Mouse (Mus musculus) hindbrain, embryonic 16.5 days (tissue): ENCODE measurements at regions not wholly inside any gene's neighbourhood (a gene's known extent, or its start where the extent isn't known, plus 50 kb on each side); places are given as distances from the start of the nearest gene placed in this dataset.

Experiments
- ATAC-seq: fragments of 200-750 bp; cut with Nextera tagmentation; 2 replicates; pipeline ENCODE4 v1.8.0; 2017; ENCODE audit warnings: moderate TSS enrichment, moderate library complexity
- H3K27ac ChIP-seq: fragments of 300-500 bp; sonication (generic); 2 replicates; pipeline ENCODE4 v1.5.1; 2014; ENCODE audit warnings: low read depth, mild to moderate bottlenecking, control low read depth, low read length, moderate library complexity
- H3K27me3 ChIP-seq: fragments of 300-500 bp; sonication (generic); replicated peaks from 2 replicates; pipeline ENCODE4 v1.6.1; 2014; ENCODE audit warnings: low read length; ENCODE audit not compliant: control insufficient read depth, insufficient read depth
- H3K36me3 ChIP-seq: fragments of 300-500 bp; sonication (generic); 2 replicates; pipeline ENCODE4 v1.6.1; 2014; ENCODE audit warnings: mild to moderate bottlenecking, low read length, moderate library complexity, mixed read lengths; ENCODE audit not compliant: control insufficient read depth, insufficient read depth
- H3K4me1 ChIP-seq: fragments of 300-500 bp; sonication (generic); 2 replicates; pipeline ENCODE4 v1.6.1; 2014; ENCODE audit warnings: low read depth, low read length; ENCODE audit not compliant: control insufficient read depth, insufficient read depth
- H3K4me2 ChIP-seq: fragments of 300-500 bp; sonication (generic); 2 replicates; pipeline ENCODE4 v1.6.1; 2014; ENCODE audit warnings: mild to moderate bottlenecking, low read length, control low read depth, moderate library complexity
- H3K4me3 ChIP-seq: fragments of 300-500 bp; sonication (generic); 2 replicates; pipeline ENCODE4 v1.5.1; 2014; ENCODE audit warnings: mild to moderate bottlenecking, low read length, control low read depth, moderate library complexity
- H3K9ac ChIP-seq: fragments of 300-500 bp; sonication (generic); 2 replicates; pipeline ENCODE4 v1.6.1; 2014; ENCODE audit warnings: low read depth, mild to moderate bottlenecking, control low read depth, low read length, moderate library complexity
- H3K9me3 ChIP-seq: fragments of 300-500 bp; sonication (generic); 2 replicates; pipeline ENCODE4 v1.6.1; 2014; ENCODE audit warnings: mild to moderate bottlenecking, low read length, moderate library complexity; ENCODE audit not compliant: control insufficient read depth
- WGBS: fragments of 180-500 bp; shearing (Covaris S2); extraction: QIAGEN DNeasy Blood & Tissue Kit; methylation state at CpG from one replicate; pipeline ENCODE4 v1.1.7; 2014; 5-methylcytosine and 5-hydroxymethylcytosine counted together

DNA sequence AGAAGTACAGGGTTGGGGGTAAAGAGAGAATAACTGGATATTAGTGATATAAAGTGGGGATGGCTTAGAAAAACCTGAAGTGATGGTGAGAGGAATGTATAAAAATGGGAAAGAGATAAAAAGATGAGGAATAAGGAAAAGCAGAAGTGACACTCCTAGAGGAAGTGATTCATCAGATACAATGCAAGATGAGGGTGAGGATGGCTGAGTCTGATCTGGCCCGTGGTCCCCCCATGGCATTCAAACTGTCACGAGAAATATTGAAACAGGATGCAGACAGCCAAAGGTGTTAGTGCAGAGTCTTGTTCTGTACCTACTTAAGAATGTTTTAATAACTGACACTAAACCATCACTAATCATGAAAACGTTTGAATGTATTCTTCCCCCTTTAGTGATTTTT is 56.2 kb upstream of the Kitl start:
- H3K4me2 ChIP-seq, result no peak overlapping the region
- H3K4me3 ChIP-seq, result no peak overlapping the region
- H3K36me3 ChIP-seq, result no peaks in the 10 kb centered on the region
- 93% methylated on average over 3 of the region's 3 CpGs for WGBS
- no peak overlapping the region for H3K27ac ChIP-seq
- no peaks in the 10 kb centered on the region for H3K27me3 ChIP-seq
- no peaks in the 10 kb centered on the region for H3K9me3 ChIP-seq
- no peaks in the 10 kb centered on the region for H3K4me1 ChIP-seq
- no peak overlapping the region for H3K9ac ChIP-seq
- ATAC-seq, result no peak

DNA sequence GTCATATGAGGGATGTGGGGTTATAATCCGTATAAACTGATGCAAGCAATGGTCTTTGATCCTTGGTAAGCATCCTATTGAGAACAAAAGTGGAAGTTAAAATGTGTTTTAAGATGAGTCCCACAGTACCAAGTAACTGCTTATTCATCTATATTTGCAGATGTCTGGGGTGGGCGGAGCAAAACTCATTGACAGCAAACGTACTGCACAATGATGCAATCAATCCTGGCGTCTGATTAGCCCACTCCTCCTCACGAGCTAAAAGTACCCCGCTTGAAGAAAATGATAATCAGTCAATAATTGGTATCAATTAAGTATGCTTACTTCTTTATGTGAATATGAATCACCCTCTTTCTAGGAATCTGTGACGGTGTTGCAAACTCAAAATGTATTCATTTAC is 62.9 kb upstream of the Kitl start:
- 72% methylated on average over 7 of the region's 7 CpGs for WGBS
- no peaks in the 10 kb centered on the region for H3K4me1 ChIP-seq
- H3K9me3 ChIP-seq, result no peaks in the 10 kb centered on the region
- no peaks in the 10 kb centered on the region for H3K27me3 ChIP-seq
- no peak overlapping the region for H3K9ac ChIP-seq
- no peak overlapping the region for H3K4me2 ChIP-seq
- no peak for ATAC-seq
- no peak overlapping the region for H3K27ac ChIP-seq
- H3K4me3 ChIP-seq, result no peak overlapping the region
- H3K36me3 ChIP-seq, result no peaks in the 10 kb centered on the region

DNA sequence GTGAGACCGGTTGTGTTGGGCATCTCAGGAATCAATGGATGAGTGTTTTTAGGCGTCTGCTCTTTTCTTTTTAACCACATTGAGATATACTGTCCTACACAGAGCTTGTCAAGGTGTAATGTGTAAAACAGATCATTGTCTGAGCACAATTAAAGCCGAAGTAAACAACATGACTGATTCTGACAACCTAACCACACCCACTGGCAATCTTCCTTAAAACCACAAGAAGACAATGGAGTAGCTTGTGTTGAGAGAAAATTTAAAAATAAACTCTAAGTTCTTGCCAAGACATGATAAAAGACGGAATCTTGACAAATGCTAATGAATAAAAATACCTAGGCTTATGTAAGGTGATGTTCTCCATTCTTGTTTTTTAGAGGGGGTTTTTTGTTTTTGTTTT is 63.7 kb upstream of the Kitl start:
- no peaks in the 10 kb centered on the region for H3K4me1 ChIP-seq
- no peak overlapping the region for H3K4me2 ChIP-seq
- H3K4me3 ChIP-seq, result no peak overlapping the region
- H3K9ac ChIP-seq, result no peak overlapping the region
- no peak for ATAC-seq
- no peaks in the 10 kb centered on the region for H3K9me3 ChIP-seq
- no peaks in the 10 kb centered on the region for H3K27me3 ChIP-seq
- H3K36me3 ChIP-seq, result no peaks in the 10 kb centered on the region
- 84% methylated on average over 4 of the region's 4 CpGs for WGBS
- no peak overlapping the region for H3K27ac ChIP-seq

DNA sequence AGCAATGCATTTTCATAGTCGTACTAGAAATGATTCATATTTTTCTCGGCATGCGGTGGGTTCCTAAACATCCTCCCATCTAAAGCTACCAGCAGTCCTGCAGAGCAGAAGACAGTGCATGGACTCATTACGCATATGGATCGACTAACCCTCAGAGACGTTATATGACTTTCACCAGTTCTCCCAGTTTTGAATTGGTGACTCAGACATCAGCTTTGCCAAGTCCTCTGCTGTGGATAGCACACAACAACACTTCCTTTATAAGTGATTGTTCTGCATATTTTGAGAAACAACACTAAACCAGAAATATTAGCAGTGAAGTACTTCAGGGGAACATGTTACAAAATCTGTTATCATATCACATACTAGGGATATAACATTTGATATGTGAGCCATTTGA is 64.1 kb upstream of the Kitl start:
- WGBS, result 89% methylated on average over 6 of the region's 6 CpGs

DNA sequence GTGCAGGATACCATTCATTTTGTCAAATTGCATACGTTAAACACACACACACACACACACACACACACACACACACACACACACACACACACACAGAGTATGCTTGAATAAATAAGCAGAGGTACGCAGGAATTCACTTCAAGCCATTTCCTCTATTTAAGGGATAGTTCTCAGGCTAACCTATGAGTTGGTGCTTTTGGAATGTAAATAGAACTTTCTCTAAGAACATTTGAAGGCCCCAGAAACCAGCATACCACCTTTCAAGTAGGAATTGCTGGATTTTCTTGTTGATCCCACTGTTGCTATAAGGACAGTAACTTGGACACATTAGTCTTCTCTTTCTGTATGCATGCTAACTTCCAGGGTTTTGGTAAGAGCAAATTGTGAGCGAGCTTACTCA is 66.7 kb upstream of the Kitl start:
- Histone ChIP-seq H3K36me3 (no peaks in the 10 kb centered on the region), H3K4me3 (no peak overlapping the region), H3K9me3 (no peaks in the 10 kb centered on the region), H3K4me1 (no peaks in the 10 kb centered on the region), H3K27ac (no peak overlapping the region), H3K4me2 (no peak overlapping the region), H3K27me3 (no peaks in the 10 kb centered on the region), H3K9ac (no peak overlapping the region)
- 76% methylated on average over 3 of the region's 3 CpGs for WGBS
- ATAC-seq, result no peak

More for the DNA sequence above, 64.1 kb upstream of the Kitl start:
- Histone ChIP-seq H3K4me2 (no peak overlapping the region), H3K4me1 (no peaks in the 10 kb centered on the region), H3K27me3 (no peaks in the 10 kb centered on the region), H3K36me3 (no peaks in the 10 kb centered on the region), H3K4me3 (no peak overlapping the region), H3K9ac (no peak overlapping the region), H3K9me3 (no peaks in the 10 kb centered on the region), H3K27ac (no peak overlapping the region)
- ATAC-seq, result no peak

DNA sequence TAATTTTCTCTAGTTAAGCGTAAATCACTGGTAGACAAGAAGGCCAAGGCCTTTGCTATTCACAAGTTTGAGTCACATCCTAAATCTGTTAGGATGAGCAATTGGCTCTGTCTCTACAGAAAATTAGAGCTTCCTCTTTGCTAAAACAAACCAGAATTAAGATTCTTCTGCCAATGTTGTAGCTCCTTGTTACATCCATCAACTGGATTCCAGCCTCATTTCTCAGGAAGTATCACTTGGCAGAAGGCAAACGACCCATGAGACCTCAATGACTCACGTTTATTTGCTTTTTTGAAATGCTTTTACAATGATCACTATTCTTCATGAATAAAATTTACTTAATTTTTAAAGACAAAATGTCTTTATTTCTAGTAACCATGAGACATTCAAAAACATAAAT is 70.0 kb upstream of the Kitl start:
- ATAC-seq, result no peak
- Histone ChIP-seq H3K27me3 (no peaks in the 10 kb centered on the region), H3K9ac (no peak overlapping the region), H3K9me3 (no peaks in the 10 kb centered on the region), H3K4me3 (no peak overlapping the region), H3K4me1 (no peaks in the 10 kb centered on the region), H3K4me2 (no peak overlapping the region), H3K36me3 (no peaks in the 10 kb centered on the region), H3K27ac (no peak overlapping the region)
- WGBS, result 91% methylated on average over 3 of the region's 3 CpGs

DNA sequence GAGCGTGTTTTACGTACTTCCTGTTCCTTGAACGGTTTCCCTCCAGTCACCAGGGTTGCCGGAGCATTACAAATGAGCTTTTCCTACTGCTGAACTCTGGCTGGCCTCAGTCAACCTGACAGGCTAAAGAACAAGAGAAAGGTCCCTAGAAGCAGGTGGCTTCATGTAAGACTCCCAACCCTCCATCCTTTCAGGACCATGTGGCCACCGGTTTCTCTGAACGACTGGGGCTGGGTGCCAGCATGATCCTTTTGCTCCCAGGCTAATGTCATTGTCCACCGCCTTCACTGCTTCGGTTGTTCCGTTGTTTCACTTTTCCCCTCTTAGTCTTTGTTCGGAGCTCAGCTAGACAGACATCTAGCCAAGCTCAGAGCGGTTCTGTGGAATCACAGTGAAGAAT is 73.8 kb upstream of the Kitl start:
- WGBS, result 23% methylated on average over 11 of the region's 11 CpGs
- Histone ChIP-seq H3K36me3 (no peaks in the 10 kb centered on the region), H3K4me1 (no peaks in the 10 kb centered on the region), H3K4me3 (no peak overlapping the region), H3K27ac (no peak overlapping the region), H3K9ac (no peak overlapping the region), H3K27me3 (no peaks in the 10 kb centered on the region), H3K4me2 (peak overlapping the region; percentile 28; the same call in 1 of the 2 replicates), H3K9me3 (no peaks in the 10 kb centered on the region)
- peak; percentile 72 for ATAC-seq

DNA sequence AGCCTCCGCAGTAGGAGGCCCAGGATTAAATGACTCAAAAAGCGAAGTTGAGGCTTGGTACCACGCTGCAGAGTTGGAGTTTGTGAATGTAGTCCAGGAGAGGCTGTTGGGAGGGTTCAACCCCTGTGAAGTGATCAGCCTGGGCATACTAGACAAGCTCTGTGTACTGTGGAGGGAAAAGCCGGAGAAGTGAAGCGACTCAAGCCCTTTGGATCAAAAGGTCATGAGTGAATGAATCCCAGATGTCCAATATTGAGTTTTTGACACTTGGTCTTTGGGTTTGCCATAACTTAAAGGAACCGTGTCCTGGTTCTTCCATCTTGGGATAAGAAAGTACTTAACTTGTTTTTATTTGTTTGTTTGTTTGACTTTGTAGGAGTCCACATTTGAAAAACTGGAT is 76.5 kb upstream of the Kitl start:
- Histone ChIP-seq H3K4me2 (no peak overlapping the region), H3K4me3 (no peak overlapping the region), H3K36me3 (no peaks in the 10 kb centered on the region), H3K9ac (no peak overlapping the region), H3K27me3 (no peaks in the 10 kb centered on the region), H3K27ac (no peak overlapping the region), H3K9me3 (no peaks in the 10 kb centered on the region), H3K4me1 (no peaks in the 10 kb centered on the region)
- WGBS, result 86% methylated on average over 6 of the region's 6 CpGs
- no peak for ATAC-seq

DNA sequence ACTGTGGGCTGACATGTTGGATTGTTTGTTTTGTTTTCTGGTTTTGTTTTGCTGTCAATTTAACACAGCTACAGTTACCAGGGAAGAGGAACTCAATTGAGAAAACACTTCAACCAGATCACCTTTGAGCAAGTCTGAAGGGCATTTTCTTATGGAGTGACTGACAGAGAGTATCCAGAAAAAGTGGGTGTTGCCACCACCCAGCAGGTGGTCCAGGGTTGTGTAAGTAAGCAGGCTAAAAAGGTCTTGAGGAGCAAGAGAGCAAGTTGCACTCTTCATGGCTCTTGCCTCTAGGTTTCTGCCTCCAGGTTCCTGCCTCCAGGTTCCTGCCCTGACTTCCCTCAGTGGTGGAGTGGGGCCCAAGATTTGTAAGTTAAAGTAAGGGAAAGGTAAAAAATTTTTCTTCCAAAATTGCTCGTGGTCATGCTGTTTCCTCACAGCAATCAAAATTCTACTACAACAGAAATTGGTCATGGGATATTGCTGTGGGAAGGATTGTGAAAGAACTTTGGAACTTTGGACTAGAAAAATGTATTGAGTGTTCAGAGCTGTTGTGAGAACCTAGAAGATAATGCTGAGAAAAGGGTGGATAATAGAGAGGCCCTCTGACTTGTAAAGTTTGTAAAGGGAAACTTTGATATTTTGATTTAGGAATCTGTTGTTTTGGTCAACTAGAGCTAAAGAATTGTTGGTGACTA is 77.4 kb upstream of the Kitl start:
- Histone ChIP-seq H3K4me1 (no peaks in the 10 kb centered on the region), H3K27ac (no peak overlapping the region), H3K4me3 (no peak overlapping the region), H3K9ac (no peak overlapping the region), H3K36me3 (no peaks in the 10 kb centered on the region), H3K9me3 (no peaks in the 10 kb centered on the region), H3K27me3 (no peaks in the 10 kb centered on the region), H3K4me2 (no peak overlapping the region)
- no peak for ATAC-seq
- 90% methylated on average over 1 of the region's 1 CpGs for WGBS

DNA sequence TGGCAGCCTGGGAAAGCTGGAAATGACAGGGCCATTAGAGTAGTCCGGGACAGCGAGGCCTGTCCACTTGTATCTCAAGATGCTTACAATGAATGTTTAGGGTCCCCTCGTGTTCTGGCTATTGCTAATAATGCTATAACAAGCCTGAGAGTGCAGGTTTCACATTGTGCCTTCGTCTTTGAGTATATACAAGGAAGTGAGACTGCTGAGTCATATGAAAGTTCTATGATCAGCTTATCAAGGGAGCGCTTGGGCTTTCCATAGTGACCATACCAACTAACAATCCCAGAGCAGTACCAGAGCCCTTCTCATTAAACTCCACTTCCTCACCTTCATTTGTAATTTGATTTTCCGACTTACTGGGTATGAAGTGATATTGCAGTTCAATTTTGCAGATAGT is 86.2 kb upstream of the Kitl start:
- Histone ChIP-seq H3K27me3 (no peaks in the 10 kb centered on the region), H3K27ac (no peak overlapping the region), H3K4me2 (no peak overlapping the region), H3K4me3 (no peak overlapping the region), H3K4me1 (no peaks in the 10 kb centered on the region), H3K36me3 (no peaks in the 10 kb centered on the region), H3K9ac (no peak overlapping the region), H3K9me3 (no peaks in the 10 kb centered on the region)
- 96% methylated on average over 6 of the region's 6 CpGs for WGBS
- no peak for ATAC-seq
